Mouse (Mus musculus): Measurements from ENCODE around the gene Wwc1. TPM values are rescaled to one million over a fixed set of nuclear protein-coding genes. Genes with fewer than 3 reads are reported as not detected.

Wwc1 gene
- polyA plus RNA-seq (2014; fragmentation: Nextera tagmentation; extraction: Ambion mirVana) = 1.8 and 2.0 TPM in 2 replicates

DNA sequence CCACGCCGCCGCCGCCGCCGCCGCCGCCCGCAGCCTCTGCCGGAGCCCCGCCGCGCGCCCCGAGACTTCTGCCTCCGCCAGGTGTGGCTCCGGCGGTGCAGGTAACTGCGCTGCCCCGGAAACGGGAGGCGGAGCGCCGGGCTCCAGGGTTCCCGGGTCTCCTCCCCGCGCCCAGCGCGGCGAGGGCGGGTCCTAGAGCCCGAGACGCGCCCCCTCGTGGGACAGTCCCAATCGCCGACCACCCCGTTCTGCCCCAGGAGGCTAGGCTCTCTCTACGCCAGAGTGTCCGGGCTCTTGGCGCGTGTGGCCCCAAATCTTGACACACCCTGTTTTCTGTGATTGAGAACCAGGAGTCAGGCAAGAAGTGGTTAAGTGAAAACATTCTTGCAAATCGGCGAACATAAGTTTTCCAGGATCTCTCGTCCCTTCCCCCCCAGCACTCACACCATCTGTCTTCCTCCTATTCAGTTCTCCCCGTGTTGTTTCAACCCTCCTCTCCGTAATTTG lies at the start of gene Wwc1:
TSS of gene Wwc1 (minus strand) at position 117 of the 507 bp plus-strand sequence.
- peak within 1 kb of the TSS; percentile 63 to 72 for H3K4me3 ChIP-seq (ENCODE audit: control insufficient read depth in 1 of 2, insufficient read depth in 1 of 2, low read depth in 1 of 2, low read length in 2 of 2)
- no peak within 1 kb of the TSS for H3K27ac ChIP-seq (replicated peaks in 1 of 2; ENCODE audit: control insufficient read depth in 1 of 2, insufficient read depth in 1 of 2, low read depth in 2 of 2, low read length in 2 of 2)
- peak within 1 kb of the TSS; percentile 97 for H3K4me2 ChIP-seq (ENCODE audit: low read length)
- peaks cover 28% of the 10 kb centered on the region for H3K27me3 ChIP-seq (ENCODE audit: control insufficient read depth, insufficient read depth, low read length)
- H3K9ac ChIP-seq (ENCODE audit: low read length) = peak within 1 kb of the TSS; percentile 75
- under 1% methylated on average over 37 of the region's 47 CpGs for WGBS
- ATAC-seq (ENCODE audit: insufficient number of reproducible peaks, insufficient read depth, low FRiP score, low read depth) = peak; percentile 61; the same call in 1 of the 2 replicates
- peaks cover 3 to 10% of the 10 kb centered on the region in 2 experiments; a peak in 3 of 4 replicates for H3K4me1 ChIP-seq (ENCODE audit: control insufficient read depth in 2 of 2, insufficient read depth in 2 of 2, low read length in 2 of 2)
- no peaks in the 10 kb centered on the region for H3K9me3 ChIP-seq (ENCODE audit: control insufficient read depth, low read length)
- no peaks in the 10 kb centered on the region for H3K36me3 ChIP-seq (ENCODE audit: control insufficient read depth, insufficient read depth, low read length)

- WGBS = 51% methylated on average over 3 of the region's 3 CpGs
These were observed 39.7 kb upstream of the Wwc1 start for GRCm38 (mm10) chr11:36020009-36020408.

GRCm38 (mm10) chr11:36013179-36013578 lies 32.9 kb upstream of the Wwc1 start:
- H3K36me3 ChIP-seq (ENCODE audit: control insufficient read depth, insufficient read depth, low read length) = no peaks in the 10 kb centered on the region
- H3K9ac ChIP-seq (ENCODE audit: low read length) = no peak overlapping the region
- H3K27me3 ChIP-seq (ENCODE audit: control insufficient read depth, insufficient read depth, low read length) = no peaks in the 10 kb centered on the region
- no peaks in the 10 kb centered on the region for H3K4me1 ChIP-seq (ENCODE audit: control insufficient read depth in 2 of 2, insufficient read depth in 2 of 2, low read length in 2 of 2)
- H3K4me2 ChIP-seq (ENCODE audit: low read length) = no peak overlapping the region
- WGBS = 64% methylated on average over 4 of the region's 4 CpGs
- ATAC-seq (ENCODE audit: insufficient number of reproducible peaks, insufficient read depth, low FRiP score, low read depth) = no peak
- H3K27ac ChIP-seq (replicated peaks in 1 of 2; ENCODE audit: control insufficient read depth in 1 of 2, insufficient read depth in 1 of 2, low read depth in 2 of 2, low read length in 2 of 2) = no peak overlapping the region
- no peak overlapping the region for H3K4me3 ChIP-seq (ENCODE audit: control insufficient read depth in 1 of 2, insufficient read depth in 1 of 2, low read depth in 1 of 2, low read length in 2 of 2)
- no peaks in the 10 kb centered on the region for H3K9me3 ChIP-seq (ENCODE audit: control insufficient read depth, low read length)

More at GRCm38 (mm10) chr11:36020009-36020408, 39.7 kb upstream of the Wwc1 start:
- Histone ChIP-seq H3K36me3 (ENCODE audit: control insufficient read depth, insufficient read depth, low read length) (no peaks in the 10 kb centered on the region), H3K27me3 (ENCODE audit: control insufficient read depth, insufficient read depth, low read length) (no peaks in the 10 kb centered on the region), H3K9ac (ENCODE audit: low read length) (no peak overlapping the region), H3K27ac (replicated peaks in 1 of 2; ENCODE audit: control insufficient read depth in 1 of 2, insufficient read depth in 1 of 2, low read depth in 2 of 2, low read length in 2 of 2) (no peak overlapping the region), H3K4me3 (ENCODE audit: control insufficient read depth in 1 of 2, insufficient read depth in 1 of 2, low read depth in 1 of 2, low read length in 2 of 2) (no peak overlapping the region), H3K4me1 (ENCODE audit: control insufficient read depth in 2 of 2, insufficient read depth in 2 of 2, low read length in 2 of 2) (no peaks in the 10 kb centered on the region), H3K4me2 (ENCODE audit: low read length) (no peak overlapping the region), H3K9me3 (ENCODE audit: control insufficient read depth, low read length) (0 out of 2 replicates have a peak, but pooled peaks cover 2% of the 10 kb centered on the region)
- ATAC-seq (ENCODE audit: insufficient number of reproducible peaks, insufficient read depth, low FRiP score, low read depth) = no peak

- Histone ChIP-seq H3K36me3 (ENCODE audit: control insufficient read depth, insufficient read depth, low read length) (no peaks in the 10 kb centered on the region), H3K4me3 (ENCODE audit: control insufficient read depth in 1 of 2, insufficient read depth in 1 of 2, low read depth in 1 of 2, low read length in 2 of 2) (no peak overlapping the region), H3K4me1 (ENCODE audit: control insufficient read depth in 2 of 2, insufficient read depth in 2 of 2, low read length in 2 of 2) (no peaks in the 10 kb centered on the region), H3K27ac (replicated peaks in 1 of 2; ENCODE audit: control insufficient read depth in 1 of 2, insufficient read depth in 1 of 2, low read depth in 2 of 2, low read length in 2 of 2) (no peak overlapping the region), H3K4me2 (ENCODE audit: low read length) (no peak overlapping the region), H3K9ac (ENCODE audit: low read length) (no peak overlapping the region), H3K9me3 (ENCODE audit: control insufficient read depth, low read length) (no peaks in the 10 kb centered on the region), H3K27me3 (ENCODE audit: control insufficient read depth, insufficient read depth, low read length) (no peaks in the 10 kb centered on the region)
- ATAC-seq (ENCODE audit: insufficient number of reproducible peaks, insufficient read depth, low FRiP score, low read depth) = no peak
- WGBS = 80% methylated on average over 11 of the region's 11 CpGs
These were observed 29.2 kb upstream of the Wwc1 start for GRCm38 (mm10) chr11:36009281-36010208.

DNA sequence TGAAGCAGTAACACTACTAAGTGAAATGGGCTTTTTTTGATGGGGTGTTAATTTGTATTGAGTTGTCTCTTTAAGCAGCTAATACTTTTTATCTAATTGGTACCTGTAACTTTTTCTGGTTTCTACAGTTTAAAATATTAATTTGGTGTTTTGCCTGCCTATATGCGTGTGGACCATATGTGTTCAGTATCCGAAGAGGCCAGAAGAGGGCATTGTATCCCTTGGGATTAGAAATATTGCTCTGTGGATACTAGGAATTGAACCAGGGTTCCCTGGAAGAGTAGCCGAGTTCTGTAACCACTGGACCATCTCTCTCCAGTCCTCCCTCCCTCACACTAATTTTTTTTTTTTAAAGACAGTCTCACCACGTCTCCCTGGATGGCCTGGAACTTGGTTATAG lies 22.6 kb upstream of the Wwc1 start:
- no peak for ATAC-seq (ENCODE audit: insufficient number of reproducible peaks, insufficient read depth, low FRiP score, low read depth)
- no peak overlapping the region for H3K4me2 ChIP-seq (ENCODE audit: low read length)
- H3K27me3 ChIP-seq (ENCODE audit: control insufficient read depth, insufficient read depth, low read length) = peaks cover 16% of the 10 kb centered on the region
- H3K27ac ChIP-seq (replicated peaks in 1 of 2; ENCODE audit: control insufficient read depth in 1 of 2, insufficient read depth in 1 of 2, low read depth in 2 of 2, low read length in 2 of 2) = no peak overlapping the region
- no peak overlapping the region for H3K9ac ChIP-seq (ENCODE audit: low read length)
- H3K9me3 ChIP-seq (ENCODE audit: control insufficient read depth, low read length) = no peaks in the 10 kb centered on the region
- H3K4me3 ChIP-seq (ENCODE audit: control insufficient read depth in 1 of 2, insufficient read depth in 1 of 2, low read depth in 1 of 2, low read length in 2 of 2) = no peak overlapping the region
- 46% methylated on average over 4 of the region's 4 CpGs for WGBS
- no peaks in the 10 kb centered on the region for H3K36me3 ChIP-seq (ENCODE audit: control insufficient read depth, insufficient read depth, low read length)
- H3K4me1 ChIP-seq (ENCODE audit: control insufficient read depth in 2 of 2, insufficient read depth in 2 of 2, low read length in 2 of 2) = peaks cover 2 to 4% of the 10 kb centered on the region in 2 experiments; a peak in 3 of 4 replicates

DNA sequence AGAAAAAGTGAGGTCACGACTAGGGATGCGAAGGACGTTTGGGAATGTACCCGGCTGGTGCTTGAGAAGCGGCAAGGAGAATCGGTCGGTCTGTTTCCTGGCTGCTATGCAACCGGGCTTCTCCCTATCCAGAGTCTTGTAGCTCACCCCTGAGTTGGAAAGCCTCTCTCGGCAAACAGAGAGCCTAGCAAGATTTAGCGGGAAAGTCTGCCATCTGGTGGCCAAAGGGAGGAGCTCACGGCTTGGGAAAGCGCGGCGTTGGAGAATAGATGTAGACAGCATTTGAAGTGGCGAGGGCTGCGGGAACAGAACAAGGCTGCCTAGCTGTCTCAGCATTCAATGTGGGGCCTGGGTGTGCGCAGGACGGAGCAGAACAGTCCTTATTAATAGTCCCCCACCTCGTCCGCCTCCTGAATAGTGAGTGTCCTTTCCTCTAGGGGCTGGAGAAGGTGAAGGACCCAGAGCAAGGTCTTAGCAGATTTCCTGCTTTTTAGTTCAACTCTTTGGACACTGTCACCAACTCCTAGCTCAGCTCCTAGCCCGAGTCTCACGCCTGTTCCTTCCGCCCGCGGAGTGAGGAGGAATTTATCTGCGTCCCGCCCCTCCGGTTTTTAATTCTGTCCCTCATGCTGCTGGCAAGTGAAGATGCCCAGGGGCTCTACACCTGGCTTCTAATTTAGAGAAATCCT lies 21.1 kb upstream of the Wwc1 start:
- peak; percentile 57; the same call in 1 of the 2 replicates for ATAC-seq (ENCODE audit: insufficient number of reproducible peaks, insufficient read depth, low FRiP score, low read depth)
- H3K4me1 ChIP-seq (ENCODE audit: control insufficient read depth in 2 of 2, insufficient read depth in 2 of 2, low read length in 2 of 2) = peaks cover 2 to 4% of the 10 kb centered on the region in 2 experiments; a peak in 3 of 4 replicates
- H3K27ac ChIP-seq (replicated peaks in 1 of 2; ENCODE audit: control insufficient read depth in 1 of 2, insufficient read depth in 1 of 2, low read depth in 2 of 2, low read length in 2 of 2) = no peak overlapping the region
- peak overlapping the region; percentile 56; the same call in 1 of the 2 replicates for H3K9ac ChIP-seq (ENCODE audit: low read length)
- H3K36me3 ChIP-seq (ENCODE audit: control insufficient read depth, insufficient read depth, low read length) = no peaks in the 10 kb centered on the region
- peak overlapping the region; percentile 67 for H3K4me2 ChIP-seq (ENCODE audit: low read length)
- H3K27me3 ChIP-seq (ENCODE audit: control insufficient read depth, insufficient read depth, low read length) = peaks cover 16% of the 10 kb centered on the region
- WGBS = 6% methylated on average over 28 of the region's 28 CpGs
- peak overlapping the region; percentile 29 to 37 for H3K4me3 ChIP-seq (ENCODE audit: control insufficient read depth in 1 of 2, insufficient read depth in 1 of 2, low read depth in 1 of 2, low read length in 2 of 2)
- H3K9me3 ChIP-seq (ENCODE audit: control insufficient read depth, low read length) = no peaks in the 10 kb centered on the region

DNA sequence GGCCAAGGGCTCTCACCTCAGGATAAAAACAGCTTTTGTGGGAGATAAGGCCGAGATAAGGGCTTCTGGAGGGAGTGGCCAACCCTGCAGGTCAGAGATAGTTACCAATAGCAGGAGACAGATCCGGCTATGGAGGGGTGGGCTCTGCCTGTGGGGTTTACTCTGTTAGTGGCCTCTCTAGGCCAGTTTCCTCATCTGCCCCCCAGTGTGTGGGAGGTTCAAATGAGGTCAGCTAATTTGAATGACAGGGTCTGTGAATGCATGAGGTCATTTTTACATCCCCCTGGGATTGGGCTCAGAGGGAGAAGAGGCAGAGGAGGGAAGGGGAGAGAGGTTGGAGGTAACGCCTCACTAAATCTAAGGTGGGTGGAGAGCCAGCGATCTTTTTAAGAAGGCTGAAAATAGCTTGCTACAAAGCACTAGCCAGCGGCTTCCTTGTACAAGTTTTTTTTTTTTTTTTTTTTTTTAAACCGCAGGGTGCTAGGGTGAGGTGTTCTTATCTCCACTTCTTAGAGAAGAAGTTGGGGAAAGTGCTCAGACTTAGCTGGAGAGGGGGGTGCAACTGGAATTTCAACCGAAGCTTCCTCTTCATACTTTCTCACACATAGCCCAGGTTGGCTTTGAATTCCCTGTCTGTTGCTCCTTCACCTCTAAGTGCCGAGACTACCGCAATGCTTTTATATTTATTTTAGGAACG lies 20.4 kb upstream of the Wwc1 start:
- no peaks in the 10 kb centered on the region for H3K36me3 ChIP-seq (ENCODE audit: control insufficient read depth, insufficient read depth, low read length)
- no peak overlapping the region for H3K27ac ChIP-seq (replicated peaks in 1 of 2; ENCODE audit: control insufficient read depth in 1 of 2, insufficient read depth in 1 of 2, low read depth in 2 of 2, low read length in 2 of 2)
- ATAC-seq (ENCODE audit: insufficient number of reproducible peaks, insufficient read depth, low FRiP score, low read depth) = no peak
- no peaks in the 10 kb centered on the region for H3K9me3 ChIP-seq (ENCODE audit: control insufficient read depth, low read length)
- H3K4me1 ChIP-seq (ENCODE audit: control insufficient read depth in 2 of 2, insufficient read depth in 2 of 2, low read length in 2 of 2) = peaks cover 2 to 4% of the 10 kb centered on the region in 2 experiments; a peak in 3 of 4 replicates
- peak overlapping the region; percentile 67 for H3K4me2 ChIP-seq (ENCODE audit: low read length)
- WGBS = 4% methylated on average over 10 of the region's 10 CpGs
- peak overlapping the region; percentile 56; the same call in 1 of the 2 replicates for H3K9ac ChIP-seq (ENCODE audit: low read length)
- peaks cover 16% of the 10 kb centered on the region for H3K27me3 ChIP-seq (ENCODE audit: control insufficient read depth, insufficient read depth, low read length)
- peak overlapping the region; percentile 29 to 37 for H3K4me3 ChIP-seq (ENCODE audit: control insufficient read depth in 1 of 2, insufficient read depth in 1 of 2, low read depth in 1 of 2, low read length in 2 of 2)
